Mouse (Mus musculus) liver, postnatal 0 days (tissue): ENCODE results near the gene Ccdc91.

Experiments used
- CTCF ChIP-seq: sonication (generic); IDR thresholded peaks from 2 replicates; pipeline ENCODE4 v1.5.1; 2016; ENCODE audit warnings: antibody characterized with exemption, low read depth
- EP300 ChIP-seq: IDR thresholded peaks from 2 replicates; pipeline ENCODE4 v1.6.1; 2016; ENCODE audit warnings: antibody characterized with exemption, low read depth, mild to moderate bottlenecking

DNA sequence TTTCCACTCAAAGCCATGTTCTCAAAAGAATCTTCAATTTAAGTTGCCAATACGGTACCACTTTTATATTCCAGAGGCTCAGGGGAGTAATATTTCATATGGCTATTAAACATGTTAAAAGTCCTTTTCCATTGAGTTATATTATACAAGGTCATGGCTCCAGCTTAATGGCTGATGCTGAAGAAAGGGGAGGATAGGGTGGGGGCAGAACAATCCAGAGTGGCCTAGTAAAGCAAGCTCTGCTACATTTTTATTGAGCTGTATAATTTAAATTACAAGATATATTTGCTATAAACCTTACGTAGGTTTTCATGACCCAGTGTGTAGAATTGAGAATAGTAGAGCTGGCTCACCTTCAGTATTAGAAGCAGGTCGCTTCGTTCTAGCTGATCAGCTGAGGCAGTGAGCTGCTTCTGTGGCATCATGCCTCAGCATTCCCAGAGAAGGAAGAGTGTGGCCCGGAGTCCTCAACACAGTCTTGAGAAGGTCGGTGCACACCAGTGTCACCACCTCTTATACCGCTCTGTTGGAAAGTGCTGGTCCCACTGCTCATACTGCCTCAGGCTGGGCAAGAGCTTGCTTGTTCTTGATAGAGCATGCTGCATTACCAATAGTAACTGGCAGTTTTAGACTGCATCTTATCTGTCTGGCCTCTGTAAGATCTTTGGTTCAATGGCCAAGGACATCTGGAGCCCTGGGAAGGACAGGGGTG is 199.6 kb downstream of the Ccdc91 start:
- TF ChIP-seq CTCF = no peak
- no peak for TF ChIP-seq EP300
